Mouse (Mus musculus): ENCODE results near the gene Gm595. TPM values are rescaled to one million over a fixed set of nuclear protein-coding genes. Genes with fewer than 3 reads are reported as not detected.

Gene Gm595
- total and polyA plus RNA-seq, 2 experiments from 2014 or later = 0.10 TPM; not detected in 1

DNA sequence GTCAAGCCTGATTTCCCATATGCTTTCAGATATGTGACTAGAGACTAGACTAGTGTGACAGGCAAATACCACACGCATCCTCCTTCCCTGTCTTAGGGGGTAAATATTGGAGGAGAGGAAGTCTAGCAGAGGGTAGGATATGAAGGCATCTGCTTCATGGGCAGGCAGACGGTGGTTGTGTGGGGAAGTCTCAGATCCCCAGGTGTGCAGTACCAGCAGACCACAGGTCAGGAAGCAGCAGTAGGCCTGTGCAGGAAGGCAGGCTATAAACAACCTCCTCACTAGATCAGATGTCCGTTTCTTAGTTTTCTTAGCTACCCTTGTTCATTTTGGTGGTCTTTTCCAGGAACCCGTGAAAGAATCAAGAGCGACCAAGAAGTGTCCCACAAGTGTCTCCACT is 7.1 kb upstream of the Gm595 start:
- no peaks in the 10 kb centered on the region for H3K27me3 ChIP-seq (ENCODE audit: insufficient read depth, low read length)
- ATAC-seq (no peak), DNase-seq (no peak)
- no peak overlapping the region for H3K4me2 ChIP-seq (ENCODE audit: low read depth)
- no peak overlapping the region for H3K4me3 ChIP-seq (ENCODE audit: low read depth, low read length)
- H3K36me3 ChIP-seq (ENCODE audit: insufficient read depth) = no peaks in the 10 kb centered on the region
- no peaks in the 10 kb centered on the region for H3K9me3 ChIP-seq (ENCODE audit: low read length)
- WGBS = 88% methylated on average over 5 of the region's 5 CpGs
- H3K27ac ChIP-seq (ENCODE audit: low read depth, low read length) = no peak overlapping the region
- no peaks in the 10 kb centered on the region for H3K4me1 ChIP-seq (ENCODE audit: insufficient read depth)
- H3K9ac ChIP-seq = no peak overlapping the region
- TF ChIP-seq CTCF (IDR thresholded peaks at IDR 0.05; ENCODE audit: low read depth) = no peak

Other genes with a start within 250 kb of the Gm595 start
- gene Gpr119, start 203.2 kb downstream of the Gm595 start, total RNA-seq (2014; rRNA removed) = 0.14 TPM in 1 of 2 replicates, not detected in the other
- not detected in 2 replicates for gene Gpr119, start 203.2 kb downstream of the Gm595 start, polyA plus RNA-seq (2015; fragmentation: Nextera tagmentation; extraction: Ambion mirVana)
- gene Rbmx2, start 182.7 kb downstream of the Gm595 start, total RNA-seq (2014; rRNA removed) = 9.7 and 13.1 TPM in 2 replicates
- gene Rbmx2, start 182.7 kb downstream of the Gm595 start, polyA plus RNA-seq (2015; fragmentation: Nextera tagmentation; extraction: Ambion mirVana) = 28.5 and 30.3 TPM in 2 replicates